9 mouse cellular contexts compared by ENCODE assay signal in genomic region chr12:90740468-90740867, GRCm38 (mm10). TPM values are rescaled to one million over a fixed set of nuclear protein-coding genes. Genes with fewer than 3 reads are reported as not detected.
A peak's percentile ranks its signal among the peaks of the same experiment; 100 is the strongest.
DNase-seq lines count a peak whose midpoint lies in the region; ATAC-seq lines count a peak whose summit lies in the region.
"Had no signal": no experiment of that assay in that cellular context is flagged by ENCODE, and none has a peak within 500 bp of the region (broad histone marks: within the 10 kb centered on the region; RNA-seq: fewer than 3 reads in every experiment).

No protein-coding gene starts in this region.

- WGBS in forebrain, embryonic 10.5 days, result 35% methylated on average over 2 of the region's 2 CpGs
- 39% methylated on average over 2 of the region's 2 CpGs for WGBS in hindbrain, embryonic 12.5 days

- no peaks in the 10 kb centered on the region for H3K9me3 ChIP-seq in forebrain, embryonic 10.5 days
- no peaks in the 10 kb centered on the region for H3K9me3 ChIP-seq in hindbrain, embryonic 12.5 days (replicated peaks)
- H3K9me3 ChIP-seq: liver, embryonic 13.5 days had no signal

- H3K9ac ChIP-seq in hindbrain, embryonic 12.5 days, result no peak overlapping the region
- H3K9ac ChIP-seq: liver, embryonic 13.5 days had no signal

- peak; percentile 39 to 84 for DNase-seq in adrenal gland, adult (ENCODE audit: inconsistent age in 2 of 2, low spot score in 1 of 2)
- no peak for DNase-seq in adrenal gland, adult 8-10 months
- DNase-seq in brain, adult 2 months (ENCODE audit: low read depth, low spot score), result peak; percentile 88
- DNase-seq in forebrain, embryonic 10.5 days (ENCODE audit: extremely low spot score, low spot score), result peak; percentile 37
- DNase-seq in layer of hippocampus, postnatal 14 days (ENCODE audit: low spot score in 2 of 2), result peak; percentile 46 to 79
- DNase-seq in spleen, postnatal 4 days (ENCODE audit: low spot score in 2 of 2), result peak; percentile 20 to 74
- DNase-seq: liver, embryonic 13.5 days had no signal

- H3K4me1 ChIP-seq in forebrain, embryonic 10.5 days, result peaks cover 14% of the 10 kb centered on the region
- no peaks in the 10 kb centered on the region for H3K4me1 ChIP-seq in hindbrain, embryonic 12.5 days
- H3K4me1 ChIP-seq: liver, embryonic 13.5 days had no signal

- no peaks in the 10 kb centered on the region for H3K36me3 ChIP-seq in forebrain, embryonic 10.5 days (replicated peaks)
- no peaks in the 10 kb centered on the region for H3K36me3 ChIP-seq in hindbrain, embryonic 12.5 days
- H3K36me3 ChIP-seq: liver, embryonic 13.5 days had no signal

- peak; percentile 56; the same call in 1 of the 2 replicates for ATAC-seq in hindbrain, embryonic 12.5 days (ENCODE audit: low FRiP score)
- ATAC-seq in megakaryocyte progenitor cell, adult 5-6 weeks (replicated peaks; ENCODE audit: poor library complexity), result peak; percentile 57

- peaks cover 9% of the 10 kb centered on the region for H3K27me3 ChIP-seq in forebrain, embryonic 10.5 days (ENCODE audit: poor library complexity, severe bottlenecking)
- no peaks in the 10 kb centered on the region for H3K27me3 ChIP-seq in hindbrain, embryonic 12.5 days
- H3K27me3 ChIP-seq: liver, embryonic 13.5 days had no signal

- H3K4me3 ChIP-seq in forebrain, embryonic 10.5 days, result no peak overlapping the region
- H3K4me3 ChIP-seq in hindbrain, embryonic 12.5 days, result no peak overlapping the region
- H3K4me3 ChIP-seq: liver, embryonic 13.5 days had no signal

- H3K27ac ChIP-seq in forebrain, embryonic 10.5 days, result no peak overlapping the region
- no peak overlapping the region for H3K27ac ChIP-seq in hindbrain, embryonic 12.5 days
- H3K27ac ChIP-seq: liver, embryonic 13.5 days had no signal

- no peak overlapping the region for H3K4me2 ChIP-seq in hindbrain, embryonic 12.5 days (replicated peaks)
- H3K4me2 ChIP-seq: liver, embryonic 13.5 days had no signal

RNA-seq across cellular contexts. Expression of gene Dio2, which starts 2.2 kb away (rescaled TPM):
- 10 to 100 TPM in 1 of 4 experiments, 1 to 10 TPM in 2, under 1 TPM in 1; 0.37 to 11.7 (median 5.5) TPM for total RNA-seq in adrenal gland, adult 8-10 months (2022)
- polyA plus RNA-seq in forebrain, embryonic 10.5 days (2016; fragmentation: Nextera tagmentation; extraction: Ambion mirVana), result 0.04 and 0.19 TPM in 2 replicates
- 0.28 and 0.47 TPM in 2 replicates for polyA plus RNA-seq in hindbrain, embryonic 12.5 days (2016; fragmentation: Nextera tagmentation; extraction: Ambion mirVana)
- total RNA-seq in layer of hippocampus, postnatal 14 days (2021), result 10 to 100 TPM; 60.1 to 67.3 TPM
- total RNA-seq in megakaryocyte progenitor cell, adult 5-6 weeks (2015), result 24.0 and 24.5 TPM in 2 replicates
- total RNA-seq in megakaryocyte progenitor cell, adult 5-6 weeks (2017), result 29.4 and 30.0 TPM in 2 replicates
